Mouse (Mus musculus) E14TG2a.4 (cell line): ENCODE measurements around the gene Tspan8.

Source experiments
- CTCF ChIP-seq: conservative IDR thresholded peaks from 2 replicates; pipeline ENCODE4 v1.5.1; 2014; ENCODE audit warnings: low read length
- POU5F1 ChIP-seq: IDR thresholded peaks from 2 replicates; pipeline ENCODE4 v1.6.1; 2014; ENCODE audit warnings: low read length, borderline replicate concordance

- TF ChIP-seq CTCF (no peak), POU5F1 (no peak)
These were observed 46.6 kb upstream of the Tspan8 start for GRCm38 (mm10) chr10:115770032-115770431.
